Mouse (Mus musculus): Measurements from ENCODE around the gene Lrrfip1.

DNA sequence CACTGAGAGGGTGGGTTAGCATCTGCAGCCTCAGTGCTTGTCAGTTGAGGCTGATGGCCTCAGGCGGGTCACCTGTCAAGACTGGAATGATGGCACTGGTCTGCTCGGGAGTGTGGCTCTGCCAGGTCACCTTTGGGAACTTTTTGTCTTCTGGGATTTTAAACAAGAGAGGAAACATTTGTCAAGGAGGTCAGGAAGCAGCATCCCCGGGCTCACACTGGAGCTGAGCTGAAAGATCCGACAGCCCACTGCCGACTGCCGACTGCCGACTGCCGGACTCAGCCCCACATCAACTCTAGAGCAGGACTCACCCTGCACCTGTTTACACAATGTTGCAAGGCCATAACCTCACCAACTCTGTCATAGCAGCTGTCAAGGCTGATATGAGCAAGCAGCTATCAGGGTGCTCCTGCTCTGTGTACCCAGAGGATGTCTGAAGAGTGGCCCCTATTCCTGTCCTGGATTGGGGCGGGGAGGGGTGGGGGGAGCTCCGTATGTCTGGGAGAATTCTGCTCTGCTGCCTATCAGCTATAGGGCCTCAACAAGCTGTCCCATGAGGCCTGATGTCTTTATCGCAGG, 33.9 kb downstream of the Lrrfip1 start:
- TF ChIP-seq CTCF (IDR thresholded peaks at IDR 0.05; ENCODE audit: extremely low read depth, insufficient read depth, insufficient read length, insufficient replicate concordance) = no peak
- no peak for TF ChIP-seq POLR2A (IDR thresholded peaks at IDR 0.05; ENCODE audit: low read depth, low read length)

Data from spleen, adult 2 months (tissue).